Mouse (Mus musculus): ENCODE data around the gene Gpr162. TPM values are rescaled to one million over a fixed set of nuclear protein-coding genes. Genes with fewer than 3 reads are reported as not detected.
"Not testable (repeated sequence)": the region's sequence is repeated elsewhere in the genome, so short reads cannot be mapped to it uniquely, and the experiment has no call there.

Gene Gpr162
- polyA plus RNA-seq, 1 experiment from 2014 or later: 2.8 TPM

- H3K9me3 ChIP-seq (replicated peaks): no peaks in the 10 kb centered on the region
- H3K4me3 ChIP-seq: peak overlapping the region; percentile 75
- H3K4me1 ChIP-seq: peaks cover 67% of the 10 kb centered on the region
- 28% methylated on average over 9 of the region's 9 CpGs for WGBS
- peaks cover 61% of the 10 kb centered on the region for H3K36me3 ChIP-seq
- DNase-seq (ENCODE audit: low spot score): no peak
- H3K27me3 ChIP-seq (ENCODE audit: low read depth, poor library complexity, severe bottlenecking): no peaks in the 10 kb centered on the region
- peak overlapping the region; percentile 95 for H3K27ac ChIP-seq (replicated peaks)
Measured at GRCm38 (mm10) chr6:124812848-124813247, 50.9 kb downstream of the Gpr162 start.

GRCm38 (mm10) chr6:124811701-124812560 lies 51.9 kb downstream of the Gpr162 start:
- Histone ChIP-seq H3K27me3 (ENCODE audit: low read depth, poor library complexity, severe bottlenecking) (no peaks in the 10 kb centered on the region), H3K4me3 (peak overlapping the region; percentile 75), H3K27ac (replicated peaks) (peak overlapping the region; percentile 95; the same call in 1 of the 2 replicates), H3K4me1 (peaks cover 68% of the 10 kb centered on the region), H3K36me3 (peaks cover 52% of the 10 kb centered on the region), H3K9me3 (replicated peaks) (no peaks in the 10 kb centered on the region)
- 87% methylated on average over 24 of the region's 24 CpGs for WGBS
- DNase-seq (ENCODE audit: low spot score): no peak

GRCm38 (mm10) chr6:124811403-124811665 lies 52.4 kb downstream of the Gpr162 start:
- Histone ChIP-seq H3K4me1 (peaks cover 72% of the 10 kb centered on the region), H3K27ac (replicated peaks) (no peak overlapping the region), H3K4me3 (peak overlapping the region; percentile 75; the same call in 1 of the 2 replicates), H3K27me3 (ENCODE audit: low read depth, poor library complexity, severe bottlenecking) (no peaks in the 10 kb centered on the region), H3K36me3 (peaks cover 46% of the 10 kb centered on the region), H3K9me3 (replicated peaks) (no peaks in the 10 kb centered on the region)
- 84% methylated on average over 4 of the region's 4 CpGs for WGBS
- no peak for DNase-seq (ENCODE audit: low spot score)

- H3K4me3 ChIP-seq; H3K9me3 ChIP-seq (replicated peaks); H3K27me3 ChIP-seq (ENCODE audit: low read depth, poor library complexity, severe bottlenecking); DNase-seq (ENCODE audit: low spot score): not testable (repeated sequence)
- WGBS: 86% methylated on average over 11 of the region's 11 CpGs
- Histone ChIP-seq H3K27ac (replicated peaks) (peak overlapping the region; percentile 87; the same call in 1 of the 2 replicates), H3K4me1 (peaks cover 78% of the 10 kb centered on the region), H3K36me3 (peaks cover 41% of the 10 kb centered on the region)
Measured at GRCm38 (mm10) chr6:124810566-124811402, 53.0 kb downstream of the Gpr162 start.

GRCm38 (mm10) chr6:124809775-124810538 lies 53.8 kb downstream of the Gpr162 start:
- Histone ChIP-seq H3K4me1 (peaks cover 80% of the 10 kb centered on the region), H3K36me3 (peaks cover 32% of the 10 kb centered on the region)
- WGBS: 45% methylated on average over 14 of the region's 14 CpGs

GRCm38 (mm10) chr6:124809052-124809774 lies 54.6 kb downstream of the Gpr162 start:
- WGBS: 0% methylated on average over 35 of the region's 35 CpGs
- Histone ChIP-seq H3K36me3 (peaks cover 32% of the 10 kb centered on the region), H3K27ac (replicated peaks) (peak overlapping the region; percentile 87), H3K4me3 (peak overlapping the region; percentile 69), H3K9me3 (replicated peaks) (no peaks in the 10 kb centered on the region), H3K27me3 (ENCODE audit: low read depth, poor library complexity, severe bottlenecking) (no peaks in the 10 kb centered on the region), H3K4me1 (peaks cover 74% of the 10 kb centered on the region)
- DNase-seq (ENCODE audit: low spot score): peak; percentile 88

More at GRCm38 (mm10) chr6:124809775-124810538, 53.8 kb downstream of the Gpr162 start:
- peak overlapping the region; percentile 87 for H3K27ac ChIP-seq (replicated peaks)
- no peaks in the 10 kb centered on the region for H3K9me3 ChIP-seq (replicated peaks)
- peak overlapping the region; percentile 69 for H3K4me3 ChIP-seq
- no peak for DNase-seq (ENCODE audit: low spot score)
- no peaks in the 10 kb centered on the region for H3K27me3 ChIP-seq (ENCODE audit: low read depth, poor library complexity, severe bottlenecking)

Other genes with a start within 250 kb of the Gpr162 start
- gene C1s2, start 227.9 kb downstream of the Gpr162 start, polyA plus RNA-seq (2016; fragmentation: Nextera tagmentation; extraction: Ambion mirVana): 0.11 TPM in 1 of 2 replicates, not detected in the other
- 35.8 and 38.7 TPM in 2 replicates for gene Lpcat3, start 201.0 kb downstream of the Gpr162 start, polyA plus RNA-seq (2016; fragmentation: Nextera tagmentation; extraction: Ambion mirVana)
- 217 and 243 TPM in 2 replicates for gene Emg1, start 151.8 kb downstream of the Gpr162 start, polyA plus RNA-seq (2016; fragmentation: Nextera tagmentation; extraction: Ambion mirVana)
- gene Phb2, start 151.6 kb downstream of the Gpr162 start, polyA plus RNA-seq (2016; fragmentation: Nextera tagmentation; extraction: Ambion mirVana): 401 and 471 TPM in 2 replicates
- gene Ptpn6, start 125.3 kb downstream of the Gpr162 start, polyA plus RNA-seq (2016; fragmentation: Nextera tagmentation; extraction: Ambion mirVana): 6.1 and 7.2 TPM in 2 replicates
- 445 and 490 TPM in 2 replicates for gene Grcc10, start 122.6 kb downstream of the Gpr162 start, polyA plus RNA-seq (2016; fragmentation: Nextera tagmentation; extraction: Ambion mirVana)
- gene Gm45234, start 108.0 kb downstream of the Gpr162 start, polyA plus RNA-seq (2016; fragmentation: Nextera tagmentation; extraction: Ambion mirVana): not detected in 2 replicates
- 10.2 and 10.5 TPM in 2 replicates for gene Atn1, start 107.5 kb downstream of the Gpr162 start, polyA plus RNA-seq (2016; fragmentation: Nextera tagmentation; extraction: Ambion mirVana)
- gene Eno2, start 94.3 kb downstream of the Gpr162 start, polyA plus RNA-seq (2016; fragmentation: Nextera tagmentation; extraction: Ambion mirVana): 4.6 and 6.5 TPM in 2 replicates
- gene Lrrc23, start 84.3 kb downstream of the Gpr162 start, polyA plus RNA-seq (2016; fragmentation: Nextera tagmentation; extraction: Ambion mirVana): 1.3 and 1.4 TPM in 2 replicates
- 8.8 and 10.0 TPM in 2 replicates for gene Spsb2, start 55.3 kb downstream of the Gpr162 start, polyA plus RNA-seq (2016; fragmentation: Nextera tagmentation; extraction: Ambion mirVana)
- 786 and 953 TPM in 2 replicates for gene Tpi1, start 49.7 kb downstream of the Gpr162 start, polyA plus RNA-seq (2016; fragmentation: Nextera tagmentation; extraction: Ambion mirVana)
- 212 and 228 TPM in 2 replicates for gene Usp5, start 34.5 kb downstream of the Gpr162 start, polyA plus RNA-seq (2016; fragmentation: Nextera tagmentation; extraction: Ambion mirVana)
- gene Cdca3, start 34.4 kb downstream of the Gpr162 start, polyA plus RNA-seq (2016; fragmentation: Nextera tagmentation; extraction: Ambion mirVana): 258 and 273 TPM in 2 replicates
- gene Gnb3, start 23.7 kb downstream of the Gpr162 start, polyA plus RNA-seq (2016; fragmentation: Nextera tagmentation; extraction: Ambion mirVana): 0.89 and 3.4 TPM in 2 replicates
- 8.3 and 9.9 TPM in 2 replicates for gene P3h3, start 6.2 kb downstream of the Gpr162 start, polyA plus RNA-seq (2016; fragmentation: Nextera tagmentation; extraction: Ambion mirVana)
- 0.05 TPM in 1 of 2 replicates, not detected in the other for gene Cd4, start 24.2 kb upstream of the Gpr162 start, polyA plus RNA-seq (2016; fragmentation: Nextera tagmentation; extraction: Ambion mirVana)
- 1.0 and 1.5 TPM in 2 replicates for gene Lag3, start 47.7 kb upstream of the Gpr162 start, polyA plus RNA-seq (2016; fragmentation: Nextera tagmentation; extraction: Ambion mirVana)
- gene Ptms, start 56.1 kb upstream of the Gpr162 start, polyA plus RNA-seq (2016; fragmentation: Nextera tagmentation; extraction: Ambion mirVana): 261 and 296 TPM in 2 replicates
- gene Mlf2, start 67.4 kb upstream of the Gpr162 start, polyA plus RNA-seq (2016; fragmentation: Nextera tagmentation; extraction: Ambion mirVana): 428 and 435 TPM in 2 replicates
- 140 and 142 TPM in 2 replicates for gene Cops7a, start 101.6 kb upstream of the Gpr162 start, polyA plus RNA-seq (2016; fragmentation: Nextera tagmentation; extraction: Ambion mirVana)
- 0.81 and 2.1 TPM in 2 replicates for gene Pianp, start 132.7 kb upstream of the Gpr162 start, polyA plus RNA-seq (2016; fragmentation: Nextera tagmentation; extraction: Ambion mirVana)
- gene Zfp384, start 145.2 kb upstream of the Gpr162 start, polyA plus RNA-seq (2016; fragmentation: Nextera tagmentation; extraction: Ambion mirVana): 9.3 and 9.5 TPM in 2 replicates
- 121 and 149 TPM in 2 replicates for gene Ing4, start 175.8 kb upstream of the Gpr162 start, polyA plus RNA-seq (2016; fragmentation: Nextera tagmentation; extraction: Ambion mirVana)
- gene Acrbp, start 185.7 kb upstream of the Gpr162 start, polyA plus RNA-seq (2016; fragmentation: Nextera tagmentation; extraction: Ambion mirVana): 10.1 and 14.2 TPM in 2 replicates
- gene Lpar5, start 203.9 kb upstream of the Gpr162 start, polyA plus RNA-seq (2016; fragmentation: Nextera tagmentation; extraction: Ambion mirVana): 0.16 and 0.19 TPM in 2 replicates
- gene Chd4, start 232.0 kb upstream of the Gpr162 start, polyA plus RNA-seq (2016; fragmentation: Nextera tagmentation; extraction: Ambion mirVana): 90.7 and 103 TPM in 2 replicates